Mouse (Mus musculus) neural tube, embryonic 11.5 days (tissue): ENCODE data around the gene Rapgef6. TPM values are rescaled to one million over a fixed set of nuclear protein-coding genes. Genes with fewer than 3 reads are reported as not detected.

Experiments
- ATAC-seq: fragments of 200-750 bp; cut with Nextera tagmentation; 2 replicates; pipeline ENCODE4 v1.8.0; 2017; ENCODE audit warnings: moderate number of reproducible peaks, mild to moderate bottlenecking, moderate TSS enrichment, moderate library complexity; ENCODE audit not compliant: insufficient read depth, low FRiP score, low TSS enrichment
- DNase-seq: peaks from one replicate; pipeline ENCODE4 v3.0.0-alpha.2; 2015; ENCODE audit warnings: low spot score
- H3K27ac ChIP-seq: fragments of 300-500 bp; sonication (generic); 2 replicates; pipeline ENCODE4 v1.5.1; 2014; ENCODE audit warnings: low read depth, mild to moderate bottlenecking, low read length
- H3K27me3 ChIP-seq: fragments of 300-500 bp; sonication (generic); 2 replicates; pipeline ENCODE4 v1.6.1; 2014; ENCODE audit warnings: mild to moderate bottlenecking, low read length, mixed read lengths; ENCODE audit not compliant: control insufficient read depth, insufficient read depth
- H3K36me3 ChIP-seq: fragments of 300-500 bp; sonication (generic); 2 replicates; pipeline ENCODE4 v1.6.1; 2014; ENCODE audit warnings: mild to moderate bottlenecking, low read length, moderate library complexity, mixed read lengths; ENCODE audit not compliant: control insufficient read depth, insufficient read depth
- H3K4me1 ChIP-seq: fragments of 300-500 bp; sonication (generic); 2 replicates; pipeline ENCODE4 v1.6.1; 2014; ENCODE audit warnings: low read length, mixed read lengths; ENCODE audit not compliant: control insufficient read depth, insufficient read depth
- H3K4me2 ChIP-seq: fragments of 300-500 bp; sonication (generic); 2 replicates; pipeline ENCODE4 v1.6.1; 2014; ENCODE audit warnings: low read depth, mild to moderate bottlenecking, moderate library complexity
- H3K4me3 ChIP-seq: fragments of 300-500 bp; sonication (generic); 2 replicates; pipeline ENCODE4 v1.5.1; 2014; ENCODE audit warnings: low read depth, low read length
- H3K9ac ChIP-seq: fragments of 300-500 bp; sonication (generic); 2 replicates; pipeline ENCODE4 v1.6.1; 2014; ENCODE audit warnings: mild to moderate bottlenecking, low read length
- H3K9me3 ChIP-seq: fragments of 300-500 bp; sonication (generic); 2 replicates; pipeline ENCODE4 v1.6.1; 2016; ENCODE audit warnings: low read length; ENCODE audit not compliant: control insufficient read depth
- WGBS: fragments of 180-500 bp; shearing (Covaris S2); extraction: QIAGEN DNeasy Blood & Tissue Kit; methylation state at CpG from one replicate; pipeline ENCODE4 v1.1.7; 2014; 5-methylcytosine and 5-hydroxymethylcytosine counted together
- polyA plus RNA-seq: library from polyadenylated mRNA; unstranded; fragments of >200 nt; fragmentation: Nextera tagmentation; extraction: Ambion mirVana; gene quantifications from 2 replicates; pipeline ENCODE4 v1.2.1, GENCODE M21; 2014

Rapgef6 gene
- polyA plus RNA-seq, 1 experiment from 2014 or later = 31.5 TPM

- H3K27ac ChIP-seq = peak overlapping the region; percentile 78
- 2% methylated on average over 18 of the region's 18 CpGs for WGBS
These were observed 619 bp upstream of the Rapgef6 start for GRCm38 (mm10) chr11:54521927-54522528.

DNA sequence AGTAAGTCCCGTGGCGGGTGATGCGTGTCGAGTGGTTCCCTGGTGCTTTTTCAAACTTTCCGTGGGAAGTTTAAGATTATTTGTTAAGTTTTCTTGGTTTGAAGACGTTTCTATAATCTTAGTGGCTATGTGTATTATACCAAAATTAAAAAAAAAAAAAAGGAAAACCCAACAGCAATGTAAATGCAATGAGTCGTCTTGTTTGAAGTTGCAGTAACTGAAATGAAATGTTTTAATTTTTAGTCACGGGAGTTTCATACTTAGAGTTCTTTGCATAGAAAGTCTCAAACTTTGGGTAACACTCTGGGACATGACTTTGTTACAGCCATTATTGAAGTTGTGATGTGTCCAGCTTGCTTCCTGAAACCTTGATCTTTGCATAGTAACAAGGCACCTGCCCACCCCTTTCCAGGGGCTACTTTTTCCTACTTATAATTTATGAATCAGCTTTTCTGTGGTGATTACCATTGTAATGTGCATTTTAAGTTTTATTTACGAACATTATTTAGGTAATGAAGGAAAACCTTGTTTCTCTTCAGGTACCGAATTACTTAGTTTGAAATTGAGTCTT is 869 bp downstream of the Rapgef6 start:
- H3K4me3 ChIP-seq = peak overlapping the region; percentile 91
- ATAC-seq (no peak), DNase-seq (no peak)
- H3K27me3 ChIP-seq = no peaks in the 10 kb centered on the region
- no peak overlapping the region; the same call in 1 of the 2 replicates for H3K27ac ChIP-seq
- no peaks in the 10 kb centered on the region for H3K9me3 ChIP-seq
- H3K4me2 ChIP-seq = peak overlapping the region; percentile 62
- WGBS = 18% methylated on average over 10 of the region's 10 CpGs
- H3K4me1 ChIP-seq = peaks cover 9% of the 10 kb centered on the region; the same call in 1 of the 2 replicates
- H3K36me3 ChIP-seq = no peaks in the 10 kb centered on the region
- peak overlapping the region; percentile 91 for H3K9ac ChIP-seq

More at GRCm38 (mm10) chr11:54521927-54522528, 619 bp upstream of the Rapgef6 start:
- Histone ChIP-seq H3K36me3 (no peaks in the 10 kb centered on the region), H3K4me3 (peak overlapping the region; percentile 91), H3K27me3 (no peaks in the 10 kb centered on the region), H3K9me3 (no peaks in the 10 kb centered on the region), H3K9ac (peak overlapping the region; percentile 59), H3K4me1 (peaks cover 9% of the 10 kb centered on the region; the same call in 1 of the 2 replicates), H3K4me2 (peak overlapping the region; percentile 43)
- ATAC-seq (no peak), DNase-seq (peak; percentile 11)

DNA sequence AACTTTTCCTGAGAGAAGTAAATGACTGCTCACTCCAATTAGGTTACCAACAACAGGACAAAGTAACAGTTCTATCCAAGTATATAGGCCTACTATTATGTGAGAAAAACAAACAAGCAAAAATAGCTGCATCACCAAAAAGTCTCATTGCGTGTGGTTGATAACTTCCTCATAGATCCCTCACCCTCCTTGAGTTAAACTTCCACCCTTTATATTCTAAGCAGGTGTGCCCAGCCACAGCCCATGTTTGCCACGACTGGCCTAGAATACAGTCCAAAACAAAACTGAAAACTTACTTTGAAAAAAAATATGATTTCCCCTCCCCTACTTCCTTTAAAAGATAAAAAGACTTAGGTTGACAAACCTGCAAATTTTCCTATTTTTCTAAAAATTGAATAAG is 5.4 kb downstream of the Rapgef6 start:
- DNase-seq (no peak), ATAC-seq (no peak)
- Histone ChIP-seq H3K27me3 (no peaks in the 10 kb centered on the region), H3K4me1 (peaks cover 9% of the 10 kb centered on the region; the same call in 1 of the 2 replicates), H3K9ac (no peak overlapping the region), H3K4me3 (no peak overlapping the region), H3K36me3 (no peaks in the 10 kb centered on the region), H3K9me3 (no peaks in the 10 kb centered on the region), H3K4me2 (no peak overlapping the region), H3K27ac (no peak overlapping the region)
- WGBS = 93% methylated on average over 2 of the region's 2 CpGs

GRCm38 (mm10) chr11:54530391-54530790 is 7.7 kb downstream of the Rapgef6 start:
- H3K9ac ChIP-seq = no peak overlapping the region

GRCm38 (mm10) chr11:54530916-54531315 is 8.3 kb downstream of the Rapgef6 start:
- H3K27ac ChIP-seq = no peak overlapping the region
- DNase-seq = no peak
- no peak for ATAC-seq
- no peak overlapping the region for H3K9ac ChIP-seq
- WGBS = 96% methylated on average over 1 of the region's 1 CpGs
- H3K36me3 ChIP-seq = no peaks in the 10 kb centered on the region
- no peaks in the 10 kb centered on the region for H3K9me3 ChIP-seq
- no peak overlapping the region for H3K4me2 ChIP-seq
- H3K27me3 ChIP-seq = no peaks in the 10 kb centered on the region
- no peaks in the 10 kb centered on the region for H3K4me1 ChIP-seq
- no peak overlapping the region for H3K4me3 ChIP-seq

More at GRCm38 (mm10) chr11:54530391-54530790, 7.7 kb downstream of the Rapgef6 start:
- no peak overlapping the region for H3K27ac ChIP-seq
- ATAC-seq (no peak), DNase-seq (no peak)
- H3K4me3 ChIP-seq = no peak overlapping the region
- no peaks in the 10 kb centered on the region for H3K27me3 ChIP-seq
- no peaks in the 10 kb centered on the region for H3K9me3 ChIP-seq
- H3K36me3 ChIP-seq = no peaks in the 10 kb centered on the region
- WGBS = 91% methylated on average over 1 of the region's 1 CpGs
- no peak overlapping the region for H3K4me2 ChIP-seq
- no peaks in the 10 kb centered on the region for H3K4me1 ChIP-seq

- no peak for ATAC-seq
- no peaks in the 10 kb centered on the region for H3K9me3 ChIP-seq
- H3K27ac ChIP-seq = no peak overlapping the region
- H3K27me3 ChIP-seq = no peaks in the 10 kb centered on the region
- H3K4me3 ChIP-seq = no peak overlapping the region
- DNase-seq = no peak
- H3K4me2 ChIP-seq = no peak overlapping the region
- 92% methylated on average over 2 of the region's 2 CpGs for WGBS
- no peak overlapping the region for H3K9ac ChIP-seq
- no peaks in the 10 kb centered on the region for H3K4me1 ChIP-seq
- H3K36me3 ChIP-seq = no peaks in the 10 kb centered on the region
These were observed 11.2 kb downstream of the Rapgef6 start for GRCm38 (mm10) chr11:54533834-54534233.

- H3K27me3 ChIP-seq = no peaks in the 10 kb centered on the region
- no peak overlapping the region for H3K4me2 ChIP-seq
- H3K36me3 ChIP-seq = no peaks in the 10 kb centered on the region
- ATAC-seq = no peak
- H3K4me1 ChIP-seq = no peaks in the 10 kb centered on the region
- DNase-seq = peak; percentile 65
- no peaks in the 10 kb centered on the region for H3K9me3 ChIP-seq
- 59% methylated on average over 6 of the region's 6 CpGs for WGBS
- no peak overlapping the region for H3K9ac ChIP-seq
- H3K27ac ChIP-seq = no peak overlapping the region
- no peak overlapping the region for H3K4me3 ChIP-seq
These were observed 12.2 kb downstream of the Rapgef6 start for GRCm38 (mm10) chr11:54534871-54535270.

- Histone ChIP-seq H3K4me2 (no peak overlapping the region), H3K4me1 (no peaks in the 10 kb centered on the region), H3K36me3 (no peaks in the 10 kb centered on the region), H3K4me3 (no peak overlapping the region), H3K9me3 (no peaks in the 10 kb centered on the region), H3K27ac (no peak overlapping the region), H3K9ac (no peak overlapping the region), H3K27me3 (no peaks in the 10 kb centered on the region)
- DNase-seq = no peak
- no peak for ATAC-seq
- WGBS = 73% methylated on average over 2 of the region's 2 CpGs
These were observed 16.4 kb downstream of the Rapgef6 start for GRCm38 (mm10) chr11:54539031-54539430.

DNA sequence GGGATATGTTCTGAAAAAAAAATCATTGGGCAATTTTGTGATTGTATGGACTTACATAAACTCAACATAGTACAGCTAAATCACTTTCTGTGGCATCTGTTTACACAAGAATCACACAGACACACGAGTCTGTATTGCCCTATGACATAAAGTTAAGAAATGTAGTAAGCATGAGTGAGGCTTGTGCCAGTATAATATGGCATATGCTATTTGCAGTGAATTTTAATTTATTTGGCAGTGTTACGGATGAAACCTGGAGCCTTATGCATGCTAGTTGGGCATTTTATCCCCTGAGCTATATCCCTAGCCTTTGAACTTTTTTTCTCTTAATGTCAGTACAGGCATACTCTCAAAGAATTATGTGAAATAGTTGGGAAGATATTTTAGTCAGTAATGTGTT is 16.8 kb downstream of the Rapgef6 start:
- Histone ChIP-seq H3K9ac (no peak overlapping the region), H3K27me3 (no peaks in the 10 kb centered on the region), H3K4me1 (no peaks in the 10 kb centered on the region), H3K4me3 (no peak overlapping the region), H3K27ac (no peak overlapping the region), H3K4me2 (no peak overlapping the region), H3K9me3 (no peaks in the 10 kb centered on the region), H3K36me3 (no peaks in the 10 kb centered on the region)
- ATAC-seq (no peak), DNase-seq (no peak)
- WGBS = 82% methylated on average over 2 of the region's 2 CpGs
